Mouse (Mus musculus): ENCODE data around the gene Olfr1265. TPM values are rescaled to one million over a fixed set of nuclear protein-coding genes. Genes with fewer than 3 reads are reported as not detected.

Olfr1265 gene
- total RNA-seq (2022): not detected

GRCm38 (mm10) chr2:90035037-90035436 lies at the start of gene Olfr1265:
Olfr1265 (plus strand) TSS chr2:90035337.
- no peak for DNase-seq (ENCODE audit: low spot score in 2 of 2)

DNA sequence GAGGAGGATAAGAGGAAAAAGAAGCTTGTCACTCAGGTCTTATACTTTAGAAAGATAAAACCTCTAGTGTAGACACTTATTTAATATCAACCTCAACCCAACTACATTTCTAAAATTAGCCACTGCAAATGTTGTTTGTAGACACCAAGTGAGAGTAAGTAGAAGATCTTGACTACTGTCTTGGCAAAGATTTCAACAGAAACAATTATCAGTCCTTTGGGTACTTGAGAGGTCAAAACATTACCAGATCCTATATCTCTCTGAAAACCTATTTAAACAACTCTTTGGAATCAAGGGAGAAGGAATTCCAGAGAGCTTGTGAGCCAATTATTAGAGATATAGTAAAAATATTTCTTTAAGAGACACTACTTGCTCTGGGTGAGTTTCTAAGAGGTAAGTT lies 44.2 kb upstream of the Olfr1265 start, which contains the start of gene Olfr1261:
Gene Olfr1261, plus strand, starts transcription at position 301 of the 400 bp plus-strand sequence.
- DNase-seq (ENCODE audit: low spot score in 2 of 2): no peak

- no peak for DNase-seq (ENCODE audit: low spot score in 2 of 2)
Observed at GRCm38 (mm10) chr2:89999845-90000244, 35.3 kb upstream of the Olfr1265 start, which contains the start of gene Olfr1262. Olfr1262 (plus strand) TSS chr2:90000145.

DNA sequence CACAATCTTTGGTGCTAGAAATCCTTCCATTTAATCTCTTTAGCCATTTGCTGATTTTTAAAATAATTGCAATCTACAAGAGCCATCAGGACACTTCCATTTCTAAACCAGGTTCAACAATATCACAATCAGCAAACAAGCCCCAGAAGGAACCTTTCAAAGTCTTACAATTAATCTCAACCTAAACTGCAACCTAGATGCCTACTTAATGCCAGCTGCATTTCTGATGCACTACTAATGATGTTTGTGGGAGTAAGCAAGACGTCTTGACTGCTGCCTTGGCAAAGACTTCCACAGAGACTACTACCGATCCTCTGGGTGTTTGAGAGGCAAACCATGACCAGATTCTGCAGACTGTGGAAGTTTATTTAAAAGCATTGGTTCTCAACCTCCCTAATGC lies 23.3 kb upstream of the Olfr1265 start, which contains the start of gene Olfr1263:
Gene Olfr1263, plus strand, starts transcription at position 301 of the 400 bp plus-strand sequence.
- no peak for DNase-seq (ENCODE audit: low spot score in 2 of 2)

- no peak for DNase-seq (ENCODE audit: low spot score in 2 of 2)
Observed at GRCm38 (mm10) chr2:90025477-90025876, 9.7 kb upstream of the Olfr1265 start, which contains the start of gene Olfr1264. Olfr1264 (minus strand) TSS chr2:90025577.

- no peak for DNase-seq (ENCODE audit: low spot score in 2 of 2)
Observed at GRCm38 (mm10) chr2:90063494-90063893, 28.4 kb downstream of the Olfr1265 start, which contains the start of gene Olfr140. Olfr140 (minus strand) TSS chr2:90063594.

- DNase-seq (ENCODE audit: low spot score in 2 of 2): no peak
Observed at GRCm38 (mm10) chr2:90070065-90070464, 34.9 kb downstream of the Olfr1265 start.

Other genes starting within 250 kb of the Olfr1265 start
- gene Olfr1254, start 241.7 kb upstream of the Olfr1265 start, total RNA-seq (2022): not detected
- not detected for gene Olfr1255, start 223.3 kb upstream of the Olfr1265 start, total RNA-seq (2022)
- not detected for gene Olfr1256, start 193.8 kb upstream of the Olfr1265 start, total RNA-seq (2022)
- gene Olfr48, start 187.1 kb upstream of the Olfr1265 start, total RNA-seq (2022): not detected
- gene Olfr1257, start 156.9 kb upstream of the Olfr1265 start, total RNA-seq (2022): not detected
- not detected for gene Olfr1258, start 108.0 kb upstream of the Olfr1265 start, total RNA-seq (2022)
- gene Olfr1259, start 86.7 kb upstream of the Olfr1265 start, total RNA-seq (2022): not detected
- not detected for gene Olfr1260, start 61.0 kb upstream of the Olfr1265 start, total RNA-seq (2022)
- gene Olfr1261, start 44.1 kb upstream of the Olfr1265 start, total RNA-seq (2022): not detected
- not detected for gene Olfr1262, start 35.2 kb upstream of the Olfr1265 start, total RNA-seq (2022)
- gene Olfr1263, start 23.2 kb upstream of the Olfr1265 start, total RNA-seq (2022): not detected
- not detected for gene Olfr1264, start 9.8 kb upstream of the Olfr1265 start, total RNA-seq (2022)
- not detected for gene Olfr140, start 28.3 kb downstream of the Olfr1265 start, total RNA-seq (2022)
- gene Olfr1269, start 86.1 kb downstream of the Olfr1265 start, total RNA-seq (2022): not detected
- not detected for gene Olfr32, start 107.0 kb downstream of the Olfr1265 start, total RNA-seq (2022)
- gene Olfr1270, start 117.8 kb downstream of the Olfr1265 start, total RNA-seq (2022): not detected
- gene Olfr1506, start 189.2 kb downstream of the Olfr1265 start, total RNA-seq (2022): under 1 TPM in 1 of 4 experiments, not detected in 3; 0.32 TPM
- gene Olfr142, start 222.3 kb downstream of the Olfr1265 start, total RNA-seq (2022): not detected
- not detected for gene Olfr1271, start 235.7 kb downstream of the Olfr1265 start, total RNA-seq (2022)

Data from left cerebral cortex, adult 8-10 months (tissue).